Mouse (Mus musculus): ENCODE results near the gene Thrsp. TPM values are rescaled to one million over a fixed set of nuclear protein-coding genes. Genes with fewer than 3 reads are reported as not detected.
A peak's percentile ranks its signal among the peaks of the same experiment; 100 is the strongest.

Thrsp gene
- polyA plus RNA-seq, 1 experiment from 2014 or later: 0.41 TPM

DNA sequence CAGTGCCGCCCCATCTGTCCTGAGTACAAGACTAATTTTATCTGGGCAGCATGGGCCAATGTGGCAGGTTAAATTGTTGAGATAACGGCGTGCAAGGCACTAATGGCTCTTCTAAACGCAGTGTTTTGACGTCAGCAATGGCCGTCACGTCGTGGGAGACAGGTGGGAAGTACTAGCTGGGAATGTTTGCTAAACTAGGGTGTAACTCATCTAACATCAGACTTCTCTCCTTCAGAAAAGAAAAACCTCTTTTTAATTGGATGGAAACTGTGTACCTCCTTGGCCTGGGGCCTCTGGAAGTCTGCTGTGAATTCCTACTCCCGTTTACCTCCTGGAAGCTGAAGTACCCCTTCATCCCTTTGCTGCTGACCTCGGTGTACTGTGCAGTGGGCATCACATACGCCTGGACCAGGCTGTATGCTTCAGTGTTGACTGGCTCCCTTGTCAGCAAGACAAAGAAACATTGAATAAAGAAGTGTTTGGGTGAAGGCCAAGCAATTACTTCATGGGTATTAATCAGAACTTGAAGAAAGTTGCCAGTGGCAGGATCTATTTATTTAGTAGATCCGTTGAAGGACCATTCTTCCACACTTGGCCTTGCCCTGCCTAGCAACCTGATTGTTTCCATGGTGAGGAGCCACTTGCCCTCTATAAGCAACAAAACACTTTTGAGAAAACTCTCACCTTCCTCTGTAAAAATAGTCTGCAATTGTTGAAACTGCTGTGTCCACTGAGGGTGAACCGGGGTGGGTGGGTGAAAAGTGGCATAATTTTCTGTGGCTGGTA, 26.0 kb downstream of the Thrsp start:
- no peaks in the 10 kb centered on the region for H3K4me1 ChIP-seq (replicated peaks; ENCODE audit: control insufficient read depth, insufficient read depth, low read length)
- WGBS: 89% methylated on average over 13 of the region's 13 CpGs
- H3K4me3 ChIP-seq (ENCODE audit: low read depth, low read length): no peak overlapping the region
- H3K36me3 ChIP-seq (ENCODE audit: control insufficient read depth, insufficient read depth, low read length): peaks cover 62% of the 10 kb centered on the region
- no peak overlapping the region for H3K9ac ChIP-seq (ENCODE audit: low read length)
- no peaks in the 10 kb centered on the region for H3K9me3 ChIP-seq (ENCODE audit: control insufficient read depth, low read length)
- H3K4me2 ChIP-seq (ENCODE audit: low read length): no peak overlapping the region
- no peaks in the 10 kb centered on the region for H3K27me3 ChIP-seq (replicated peaks; ENCODE audit: control insufficient read depth, insufficient read depth, low read length)
- no peak for DNase-seq (ENCODE audit: low spot score)
- H3K27ac ChIP-seq (ENCODE audit: low read depth): no peak overlapping the region
- no peak for ATAC-seq (replicated peaks; ENCODE audit: low FRiP score, low TSS enrichment, low read depth)

DNA sequence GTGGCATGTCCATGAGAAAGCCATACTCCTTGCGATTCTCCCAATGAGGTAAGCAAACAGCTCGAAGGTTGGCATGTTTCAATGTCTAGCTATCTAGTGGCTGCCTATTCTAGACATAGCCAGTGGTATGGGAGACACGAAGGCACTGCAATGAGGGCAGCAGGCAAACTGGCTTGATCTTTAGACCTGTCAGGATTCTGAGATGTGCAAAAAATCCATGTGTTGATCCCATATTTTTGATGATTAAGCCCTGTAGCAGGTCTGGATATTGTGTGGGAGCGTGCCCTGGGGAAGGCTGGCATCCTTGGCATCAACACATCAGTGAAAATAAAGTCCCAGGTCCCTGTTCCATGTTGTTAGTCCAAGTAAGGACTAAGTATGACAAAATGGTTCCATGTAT, 29.0 kb downstream of the Thrsp start:
- Histone ChIP-seq H3K9me3 (ENCODE audit: control insufficient read depth, low read length) (no peaks in the 10 kb centered on the region), H3K4me2 (ENCODE audit: low read length) (no peak overlapping the region), H3K9ac (ENCODE audit: low read length) (no peak overlapping the region), H3K27me3 (replicated peaks; ENCODE audit: control insufficient read depth, insufficient read depth, low read length) (no peaks in the 10 kb centered on the region), H3K36me3 (ENCODE audit: control insufficient read depth, insufficient read depth, low read length) (peaks cover 90% of the 10 kb centered on the region), H3K4me1 (replicated peaks; ENCODE audit: control insufficient read depth, insufficient read depth, low read length) (no peaks in the 10 kb centered on the region), H3K27ac (ENCODE audit: low read depth) (no peak overlapping the region), H3K4me3 (ENCODE audit: low read depth, low read length) (no peak overlapping the region)
- DNase-seq (ENCODE audit: low spot score) (no peak), ATAC-seq (replicated peaks; ENCODE audit: low FRiP score, low TSS enrichment, low read depth) (no peak)
- WGBS: 94% methylated on average over 4 of the region's 4 CpGs

GRCm38 (mm10) chr7:97387561-97388147, 29.9 kb downstream of the Thrsp start:
- Histone ChIP-seq H3K4me2 (ENCODE audit: low read length) (no peak overlapping the region), H3K4me1 (replicated peaks; ENCODE audit: control insufficient read depth, insufficient read depth, low read length) (no peaks in the 10 kb centered on the region), H3K27ac (ENCODE audit: low read depth) (no peak overlapping the region), H3K36me3 (ENCODE audit: control insufficient read depth, insufficient read depth, low read length) (peaks cover 94% of the 10 kb centered on the region), H3K4me3 (ENCODE audit: low read depth, low read length) (no peak overlapping the region), H3K9me3 (ENCODE audit: control insufficient read depth, low read length) (no peaks in the 10 kb centered on the region), H3K9ac (ENCODE audit: low read length) (no peak overlapping the region), H3K27me3 (replicated peaks; ENCODE audit: control insufficient read depth, insufficient read depth, low read length) (no peaks in the 10 kb centered on the region)
- 89% methylated on average over 8 of the region's 8 CpGs for WGBS
- DNase-seq (ENCODE audit: low spot score): no peak
- ATAC-seq (replicated peaks; ENCODE audit: low FRiP score, low TSS enrichment, low read depth): no peak

GRCm38 (mm10) chr7:97386806-97387370, 30.6 kb downstream of the Thrsp start:
- no peak for DNase-seq (ENCODE audit: low spot score)

DNA sequence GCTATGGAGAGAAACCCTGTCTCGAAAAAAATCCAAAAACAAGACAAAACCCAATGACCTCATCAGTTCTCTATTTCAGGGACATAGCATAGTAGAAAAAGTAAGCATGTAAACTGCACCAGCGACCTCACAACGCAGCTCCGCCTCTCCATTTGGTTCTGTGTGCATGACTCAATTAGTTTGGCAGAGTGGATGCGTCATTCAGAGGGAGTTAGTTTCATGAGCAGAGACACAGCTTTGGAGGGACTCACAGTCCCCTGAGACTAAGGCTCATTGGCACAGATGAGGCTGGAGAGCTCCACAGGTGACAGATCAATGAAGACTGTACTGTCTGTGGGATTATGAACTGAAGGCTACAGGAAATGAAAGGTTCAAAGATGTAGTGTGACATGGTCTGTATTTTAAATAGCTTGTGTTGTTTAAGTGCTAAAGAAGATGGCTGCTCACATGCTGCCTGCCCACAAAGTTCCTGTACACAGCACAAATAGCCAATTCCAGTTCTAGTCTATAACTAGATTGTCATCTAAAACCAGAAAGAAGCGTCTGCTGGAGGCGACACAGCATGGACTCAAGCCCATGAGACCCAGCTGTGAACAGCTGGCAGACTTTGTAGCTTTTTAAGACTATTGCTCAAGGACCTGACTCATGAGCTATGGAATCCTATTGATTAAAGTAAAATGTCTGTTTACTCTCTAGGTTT, 31.3 kb downstream of the Thrsp start:
- no peak for ATAC-seq (replicated peaks; ENCODE audit: low FRiP score, low TSS enrichment, low read depth)
- no peaks in the 10 kb centered on the region for H3K9me3 ChIP-seq (ENCODE audit: control insufficient read depth, low read length)
- H3K36me3 ChIP-seq (ENCODE audit: control insufficient read depth, insufficient read depth, low read length): peaks cover 96% of the 10 kb centered on the region

More at GRCm38 (mm10) chr7:97386806-97387370, 30.6 kb downstream of the Thrsp start:
- H3K9me3 ChIP-seq (ENCODE audit: control insufficient read depth, low read length): no peaks in the 10 kb centered on the region
- peak overlapping the region; percentile 3; the same call in 1 of the 2 replicates for H3K27ac ChIP-seq (ENCODE audit: low read depth)
- peaks cover 96% of the 10 kb centered on the region for H3K36me3 ChIP-seq (ENCODE audit: control insufficient read depth, insufficient read depth, low read length)
- H3K4me1 ChIP-seq (replicated peaks; ENCODE audit: control insufficient read depth, insufficient read depth, low read length): no peaks in the 10 kb centered on the region
- WGBS: 84% methylated on average over 5 of the region's 5 CpGs
- H3K9ac ChIP-seq (ENCODE audit: low read length): no peak overlapping the region
- no peaks in the 10 kb centered on the region for H3K27me3 ChIP-seq (replicated peaks; ENCODE audit: control insufficient read depth, insufficient read depth, low read length)
- ATAC-seq (replicated peaks; ENCODE audit: low FRiP score, low TSS enrichment, low read depth): no peak
- H3K4me2 ChIP-seq (ENCODE audit: low read length): no peak overlapping the region
- H3K4me3 ChIP-seq (ENCODE audit: low read depth, low read length): no peak overlapping the region

DNA sequence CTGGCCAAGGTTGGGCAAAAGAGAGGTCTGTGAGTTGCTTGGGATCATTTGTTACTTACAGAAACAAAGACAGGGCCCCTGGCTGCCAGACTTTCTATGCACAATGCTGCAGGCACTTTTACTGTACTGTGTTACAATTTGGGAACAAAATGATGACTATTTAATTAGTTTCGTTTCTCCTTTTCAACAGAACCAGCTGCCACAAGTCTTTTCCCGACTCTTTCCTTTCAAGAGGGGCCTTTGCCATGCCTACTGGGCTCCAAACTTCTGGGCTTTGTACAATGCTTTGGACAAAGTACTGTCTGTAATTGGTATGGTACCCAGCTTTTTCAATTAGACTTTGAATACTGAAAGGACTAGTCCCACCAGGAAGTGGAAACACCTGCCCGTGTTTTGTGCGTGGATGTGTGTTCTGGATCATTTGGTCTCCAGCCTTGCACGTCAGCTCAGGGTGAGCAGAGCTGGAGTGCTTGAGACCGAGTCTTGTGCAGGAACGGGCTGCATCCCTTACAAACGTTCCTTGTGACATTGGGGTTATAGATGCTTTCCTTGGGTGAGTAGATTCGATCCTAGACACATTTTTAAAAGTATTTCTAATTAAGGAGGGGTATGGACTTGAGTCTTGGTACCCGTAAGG, 33.9 kb downstream of the Thrsp start:
- Histone ChIP-seq H3K9me3 (ENCODE audit: control insufficient read depth, low read length) (no peaks in the 10 kb centered on the region), H3K27me3 (replicated peaks; ENCODE audit: control insufficient read depth, insufficient read depth, low read length) (no peaks in the 10 kb centered on the region), H3K4me1 (replicated peaks; ENCODE audit: control insufficient read depth, insufficient read depth, low read length) (no peaks in the 10 kb centered on the region), H3K4me3 (ENCODE audit: low read depth, low read length) (no peak overlapping the region), H3K4me2 (ENCODE audit: low read length) (no peak overlapping the region), H3K9ac (ENCODE audit: low read length) (no peak overlapping the region), H3K36me3 (ENCODE audit: control insufficient read depth, insufficient read depth, low read length) (peaks cover 99% of the 10 kb centered on the region), H3K27ac (ENCODE audit: low read depth) (no peak overlapping the region)
- 88% methylated on average over 10 of the region's 10 CpGs for WGBS
- ATAC-seq (replicated peaks; ENCODE audit: low FRiP score, low TSS enrichment, low read depth) (no peak), DNase-seq (ENCODE audit: low spot score) (no peak)

More for the DNA sequence above, 31.3 kb downstream of the Thrsp start:
- Histone ChIP-seq H3K4me3 (ENCODE audit: low read depth, low read length) (no peak overlapping the region), H3K4me1 (replicated peaks; ENCODE audit: control insufficient read depth, insufficient read depth, low read length) (no peaks in the 10 kb centered on the region), H3K9ac (ENCODE audit: low read length) (no peak overlapping the region), H3K4me2 (ENCODE audit: low read length) (no peak overlapping the region), H3K27me3 (replicated peaks; ENCODE audit: control insufficient read depth, insufficient read depth, low read length) (no peaks in the 10 kb centered on the region), H3K27ac (ENCODE audit: low read depth) (no peak overlapping the region; the same call in 1 of the 2 replicates)
- 83% methylated on average over 7 of the region's 7 CpGs for WGBS
- DNase-seq (ENCODE audit: low spot score): no peak

DNA sequence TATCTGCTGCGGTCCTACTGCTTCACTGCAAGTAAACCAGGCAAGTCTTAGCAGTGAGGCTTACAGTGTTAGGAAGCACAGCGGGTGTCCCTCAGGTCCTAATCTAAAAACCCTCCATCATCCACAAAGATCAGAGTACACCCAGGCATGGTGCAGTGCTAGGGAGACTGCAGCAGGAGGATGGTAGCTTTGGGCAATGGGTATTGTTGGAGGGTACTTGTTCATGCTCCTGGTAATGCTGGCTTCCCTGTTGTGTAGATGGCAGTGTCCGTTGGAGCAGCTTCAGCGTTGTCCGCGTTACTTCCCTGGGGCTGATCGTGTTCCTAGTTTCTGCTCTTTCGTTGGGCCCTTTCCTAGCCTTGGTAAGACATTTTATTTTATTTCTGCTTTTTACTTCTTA, 34.9 kb downstream of the Thrsp start:
- Histone ChIP-seq H3K9me3 (ENCODE audit: control insufficient read depth, low read length) (no peaks in the 10 kb centered on the region), H3K27ac (ENCODE audit: low read depth) (no peak overlapping the region), H3K27me3 (replicated peaks; ENCODE audit: control insufficient read depth, insufficient read depth, low read length) (no peaks in the 10 kb centered on the region), H3K36me3 (ENCODE audit: control insufficient read depth, insufficient read depth, low read length) (peaks cover 99% of the 10 kb centered on the region), H3K4me2 (ENCODE audit: low read length) (no peak overlapping the region), H3K4me1 (replicated peaks; ENCODE audit: control insufficient read depth, insufficient read depth, low read length) (no peaks in the 10 kb centered on the region), H3K4me3 (ENCODE audit: low read depth, low read length) (no peak overlapping the region), H3K9ac (ENCODE audit: low read length) (no peak overlapping the region)
- ATAC-seq (replicated peaks; ENCODE audit: low FRiP score, low TSS enrichment, low read depth) (no peak), DNase-seq (ENCODE audit: low spot score) (no peak)
- WGBS: 93% methylated on average over 8 of the region's 8 CpGs

DNA sequence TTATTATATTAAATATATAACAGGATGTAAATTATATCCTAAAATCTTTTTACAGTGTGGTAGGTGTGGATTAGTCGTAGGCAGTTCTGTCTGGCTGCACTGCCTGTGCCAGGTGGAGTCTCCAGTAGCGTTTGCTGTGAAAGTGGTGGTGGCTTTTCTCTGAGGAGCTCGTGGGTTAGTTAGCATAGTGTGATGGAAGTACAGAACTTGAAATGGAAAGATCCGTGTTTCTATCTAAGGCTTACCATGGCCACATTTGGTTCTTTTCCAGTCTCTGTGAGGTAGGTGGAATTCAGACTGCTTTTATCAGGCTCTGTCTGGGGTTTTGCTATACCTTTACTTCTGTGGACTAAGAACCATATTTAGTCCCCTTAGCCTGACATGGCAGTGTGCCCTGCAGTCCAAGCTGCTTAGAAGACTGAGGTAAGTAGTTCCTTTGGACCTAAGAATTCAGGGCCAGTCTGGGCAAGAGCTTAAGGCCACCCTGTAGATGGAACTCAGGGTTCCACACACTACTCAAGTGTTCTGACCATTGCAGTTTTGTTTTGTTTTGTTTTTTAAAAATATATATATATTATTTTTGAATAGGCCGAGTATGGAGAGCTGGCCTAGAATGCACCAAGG, 36.9 kb downstream of the Thrsp start:
- ATAC-seq (replicated peaks; ENCODE audit: low FRiP score, low TSS enrichment, low read depth) (no peak), DNase-seq (ENCODE audit: low spot score) (peak; percentile 25)
- no peaks in the 10 kb centered on the region for H3K27me3 ChIP-seq (replicated peaks; ENCODE audit: control insufficient read depth, insufficient read depth, low read length)
- WGBS: 94% methylated on average over 5 of the region's 5 CpGs
- no peak overlapping the region for H3K4me3 ChIP-seq (ENCODE audit: low read depth, low read length)
- H3K27ac ChIP-seq (ENCODE audit: low read depth): no peak overlapping the region
- no peak overlapping the region for H3K9ac ChIP-seq (ENCODE audit: low read length)
- H3K36me3 ChIP-seq (ENCODE audit: control insufficient read depth, insufficient read depth, low read length): peaks cover 96% of the 10 kb centered on the region
- no peaks in the 10 kb centered on the region for H3K9me3 ChIP-seq (ENCODE audit: control insufficient read depth, low read length)
- no peaks in the 10 kb centered on the region for H3K4me1 ChIP-seq (replicated peaks; ENCODE audit: control insufficient read depth, insufficient read depth, low read length)
- H3K4me2 ChIP-seq (ENCODE audit: low read length): no peak overlapping the region
